Mouse (Mus musculus) heart, embryonic 10.5 days (tissue): ENCODE results near the gene Zpbp. TPM values are rescaled to one million over a fixed set of nuclear protein-coding genes. Genes with fewer than 3 reads are reported as not detected.

ENCODE experiments used
- DNase-seq: peaks from one replicate; pipeline ENCODE4 v3.0.0-alpha.2; 2017; ENCODE audit warnings: low spot score
- H3K27ac ChIP-seq: fragments of 300-500 bp; sonication (generic); 2 replicates; pipeline ENCODE4 v1.5.1; 2016; ENCODE audit warnings: mild to moderate bottlenecking
- H3K27me3 ChIP-seq: fragments of 300-500 bp; sonication (generic); 2 replicates; pipeline ENCODE4 v1.6.1; 2016; ENCODE audit warnings: mild to moderate bottlenecking; ENCODE audit not compliant: poor library complexity, insufficient read depth, severe bottlenecking
- H3K36me3 ChIP-seq: fragments of 300-500 bp; sonication (generic); 2 replicates; pipeline ENCODE4 v1.6.1; 2016; ENCODE audit warnings: mild to moderate bottlenecking, moderate library complexity
- H3K4me1 ChIP-seq: fragments of 300-500 bp; sonication (generic); 2 replicates; pipeline ENCODE4 v1.6.1; 2016; ENCODE audit warnings: mild to moderate bottlenecking
- H3K4me3 ChIP-seq: fragments of 300-500 bp; sonication (generic); 2 replicates; pipeline ENCODE4 v1.5.1; 2016; ENCODE audit warnings: mild to moderate bottlenecking, moderate library complexity
- H3K9me3 ChIP-seq: fragments of 300-500 bp; sonication (generic); 2 replicates; pipeline ENCODE4 v1.6.1; 2016; ENCODE audit warnings: mild to moderate bottlenecking, moderate library complexity
- WGBS: fragments of 180-500 bp; shearing (Covaris S2); methylation state at CpG from one replicate; pipeline ENCODE4 v1.1.7; 2016; 5-methylcytosine and 5-hydroxymethylcytosine counted together
- polyA plus RNA-seq: library from polyadenylated mRNA; unstranded; fragments of >200 nt; fragmentation: Nextera tagmentation; extraction: Ambion mirVana; gene quantifications from 2 replicates; pipeline ENCODE4 v1.2.1, GENCODE M21; 2016

Zpbp gene
- 0.60 and 0.65 TPM in 2 replicates for polyA plus RNA-seq

GRCm38 (mm10) chr11:11461635-11462560 lies at the start of gene Zpbp, which contains the start of gene Spata48:
TSS of gene Zpbp (minus strand) at chr11:11462408.
TSS of gene Spata48 (plus strand) at chr11:11462094.
- Histone ChIP-seq H3K27ac (peak within 1 kb of the TSS; percentile 95), H3K27me3 (no peaks in the 10 kb centered on the region), H3K4me1 (no peaks in the 10 kb centered on the region), H3K9me3 (no peaks in the 10 kb centered on the region), H3K4me3 (peak within 1 kb of the TSS; percentile 77), H3K36me3 (no peaks in the 10 kb centered on the region)
- DNase-seq, result peak; percentile 95
- WGBS, result 5% methylated on average over 66 of the region's 66 CpGs

DNA sequence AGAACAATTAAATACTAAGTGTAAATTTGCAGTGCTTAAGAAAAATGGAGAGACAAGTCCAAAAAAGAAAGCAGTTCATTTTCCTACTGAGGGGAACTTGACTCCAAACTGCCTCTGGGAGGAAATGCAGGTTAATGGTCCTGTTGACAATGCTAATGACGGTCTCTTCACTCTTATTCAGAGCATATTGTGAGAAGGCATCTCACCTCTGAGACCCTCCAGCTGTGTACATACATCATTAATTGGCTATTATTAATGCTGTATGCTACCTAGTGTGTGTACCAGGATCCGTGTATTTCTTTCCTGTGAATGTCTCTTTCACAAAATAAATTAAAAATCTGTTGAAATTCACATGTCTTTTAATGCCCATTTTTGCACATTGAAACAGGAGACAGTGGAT lies 47.2 kb upstream of the Zpbp start:
- DNase-seq, result no peak
- no peaks in the 10 kb centered on the region for H3K27me3 ChIP-seq
- H3K4me3 ChIP-seq, result no peak overlapping the region
- H3K36me3 ChIP-seq, result no peaks in the 10 kb centered on the region
- H3K9me3 ChIP-seq, result no peaks in the 10 kb centered on the region
- H3K4me1 ChIP-seq, result no peaks in the 10 kb centered on the region
- H3K27ac ChIP-seq, result no peak overlapping the region
- 63% methylated on average over 2 of the region's 2 CpGs for WGBS

DNA sequence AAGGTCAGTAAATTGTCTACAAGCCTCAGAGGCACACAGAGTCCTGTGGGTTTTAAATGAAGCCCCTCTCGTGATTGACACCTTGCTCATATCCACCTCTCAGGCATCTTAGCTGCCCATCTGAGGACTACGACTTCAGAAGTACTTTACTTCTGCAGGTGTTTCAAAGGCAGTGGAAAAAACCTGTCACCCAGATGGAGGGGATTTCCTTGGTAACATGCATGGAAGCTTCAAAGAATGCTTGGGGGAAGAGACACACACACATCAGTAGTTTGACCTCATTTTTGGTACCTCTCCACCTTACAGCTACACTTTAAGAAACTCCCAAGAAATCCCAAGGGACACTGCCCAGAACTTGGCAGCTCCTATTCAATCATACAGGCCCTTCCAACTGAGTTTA lies 44.0 kb upstream of the Zpbp start:
- DNase-seq, result no peak
- Histone ChIP-seq H3K27ac (no peak overlapping the region), H3K4me1 (no peaks in the 10 kb centered on the region), H3K4me3 (no peak overlapping the region), H3K9me3 (no peaks in the 10 kb centered on the region), H3K27me3 (no peaks in the 10 kb centered on the region), H3K36me3 (no peaks in the 10 kb centered on the region)
- 68% methylated on average over 2 of the region's 2 CpGs for WGBS

DNA sequence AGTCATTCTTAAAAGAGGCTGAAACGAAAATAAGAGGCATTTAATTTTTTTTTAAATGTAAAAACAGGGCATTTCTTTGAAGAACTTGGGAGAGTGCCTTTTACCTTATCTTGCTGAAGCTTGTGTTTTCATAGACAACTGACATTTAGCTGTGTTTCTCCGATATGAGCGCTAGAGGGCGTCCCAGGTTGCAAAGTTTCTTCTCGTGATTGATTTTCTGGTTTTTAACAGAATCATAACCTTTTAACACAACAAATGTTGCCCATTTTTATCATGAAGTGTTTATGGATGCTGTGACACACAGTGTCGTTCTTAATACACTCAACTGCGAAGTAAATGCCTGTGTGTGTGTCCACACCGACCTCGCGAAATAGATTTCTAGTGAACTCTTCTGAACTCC lies 37.7 kb upstream of the Zpbp start:
- H3K9me3 ChIP-seq, result no peaks in the 10 kb centered on the region
- no peak overlapping the region for H3K4me3 ChIP-seq
- H3K27ac ChIP-seq, result no peak overlapping the region
- 19% methylated on average over 10 of the region's 10 CpGs for WGBS
- no peaks in the 10 kb centered on the region for H3K27me3 ChIP-seq
- DNase-seq, result no peak
- no peaks in the 10 kb centered on the region for H3K4me1 ChIP-seq
- no peaks in the 10 kb centered on the region for H3K36me3 ChIP-seq

GRCm38 (mm10) chr11:11495697-11496096 lies 33.5 kb upstream of the Zpbp start:
- H3K27me3 ChIP-seq, result no peaks in the 10 kb centered on the region
- H3K36me3 ChIP-seq, result no peaks in the 10 kb centered on the region
- 89% methylated on average over 2 of the region's 2 CpGs for WGBS
- H3K4me3 ChIP-seq, result no peak overlapping the region
- H3K9me3 ChIP-seq, result no peaks in the 10 kb centered on the region
- no peak overlapping the region for H3K27ac ChIP-seq
- DNase-seq, result no peak
- H3K4me1 ChIP-seq, result no peaks in the 10 kb centered on the region

- H3K27ac ChIP-seq, result no peak overlapping the region
- no peaks in the 10 kb centered on the region for H3K9me3 ChIP-seq
- H3K4me3 ChIP-seq, result no peak overlapping the region
- H3K36me3 ChIP-seq, result no peaks in the 10 kb centered on the region
- 57% methylated on average over 5 of the region's 5 CpGs for WGBS
- no peak for DNase-seq
- no peaks in the 10 kb centered on the region for H3K4me1 ChIP-seq
- H3K27me3 ChIP-seq, result no peaks in the 10 kb centered on the region
These were observed 29.8 kb upstream of the Zpbp start for GRCm38 (mm10) chr11:11492044-11492443.

DNA sequence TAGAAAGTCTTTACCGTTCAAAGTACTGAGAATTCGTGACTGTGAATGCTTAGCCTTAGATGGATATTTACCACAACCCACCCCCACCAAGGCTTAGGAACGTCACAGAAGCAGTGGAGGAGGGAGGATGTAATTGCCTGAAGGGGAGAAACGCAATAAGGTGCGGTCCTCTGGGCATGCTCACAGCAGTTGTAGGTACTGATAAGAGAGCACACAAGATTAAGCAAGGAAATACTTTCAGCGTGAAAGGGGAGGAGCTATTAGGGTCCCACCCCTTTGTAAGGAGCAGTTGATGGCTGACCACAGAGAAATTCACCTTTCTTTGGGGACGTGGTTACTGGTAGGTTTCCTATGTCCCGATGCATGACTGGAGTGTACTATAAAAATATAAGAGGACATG lies 22.2 kb upstream of the Zpbp start:
- 40% methylated on average over 8 of the region's 8 CpGs for WGBS
- Histone ChIP-seq H3K9me3 (no peaks in the 10 kb centered on the region), H3K27ac (no peak overlapping the region), H3K27me3 (no peaks in the 10 kb centered on the region), H3K4me1 (no peaks in the 10 kb centered on the region), H3K4me3 (no peak overlapping the region), H3K36me3 (no peaks in the 10 kb centered on the region)
- no peak for DNase-seq

- H3K36me3 ChIP-seq, result no peaks in the 10 kb centered on the region
- DNase-seq, result no peak
- no peaks in the 10 kb centered on the region for H3K4me1 ChIP-seq
- no peak overlapping the region for H3K27ac ChIP-seq
- no peak overlapping the region for H3K4me3 ChIP-seq
- H3K27me3 ChIP-seq, result no peaks in the 10 kb centered on the region
- H3K9me3 ChIP-seq, result no peaks in the 10 kb centered on the region
These were observed 6.7 kb upstream of the Zpbp start for GRCm38 (mm10) chr11:11468924-11469323.

GRCm38 (mm10) chr11:11462561-11462890 lies 318 bp upstream of the Zpbp start:
- no peaks in the 10 kb centered on the region for H3K36me3 ChIP-seq
- H3K4me1 ChIP-seq, result no peaks in the 10 kb centered on the region
- H3K27me3 ChIP-seq, result no peaks in the 10 kb centered on the region
- WGBS, result 83% methylated on average over 5 of the region's 5 CpGs
- H3K9me3 ChIP-seq, result no peaks in the 10 kb centered on the region
- peak overlapping the region; percentile 77 for H3K4me3 ChIP-seq
- DNase-seq, result no peak
- peak overlapping the region; percentile 95 for H3K27ac ChIP-seq

DNA sequence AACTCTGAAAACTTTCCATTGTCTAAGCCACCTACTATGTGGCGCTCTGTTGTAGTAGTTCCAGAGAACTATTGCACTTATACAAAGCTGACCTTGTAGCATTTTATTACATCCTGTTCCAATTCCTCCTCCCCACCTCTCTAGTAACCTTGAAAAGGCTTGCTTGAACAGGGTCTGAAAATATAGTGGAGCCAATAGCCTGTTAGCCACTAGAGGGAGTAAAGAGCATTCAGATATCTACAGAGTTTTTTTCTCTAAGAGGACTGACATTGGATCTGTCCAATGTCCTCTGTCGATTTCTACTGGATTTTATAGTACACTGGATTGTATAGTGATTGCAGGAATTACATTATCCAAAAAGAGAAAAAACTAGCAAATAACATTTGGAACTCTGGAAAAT lies 7.2 kb downstream of the Zpbp start:
- Histone ChIP-seq H3K27ac (no peak overlapping the region), H3K4me1 (no peaks in the 10 kb centered on the region), H3K27me3 (no peaks in the 10 kb centered on the region), H3K36me3 (no peaks in the 10 kb centered on the region), H3K4me3 (no peak overlapping the region), H3K9me3 (no peaks in the 10 kb centered on the region)
- no peak for DNase-seq
- 23% methylated on average over 2 of the region's 2 CpGs for WGBS

- Histone ChIP-seq H3K9me3 (no peaks in the 10 kb centered on the region), H3K27me3 (no peaks in the 10 kb centered on the region), H3K4me1 (no peaks in the 10 kb centered on the region), H3K4me3 (no peak overlapping the region), H3K36me3 (no peaks in the 10 kb centered on the region), H3K27ac (no peak overlapping the region)
- 71% methylated on average over 2 of the region's 2 CpGs for WGBS
- no peak for DNase-seq
These were observed 44.9 kb downstream of the Zpbp start for GRCm38 (mm10) chr11:11417356-11417755.

- Histone ChIP-seq H3K4me3 (no peak overlapping the region), H3K9me3 (no peaks in the 10 kb centered on the region), H3K36me3 (no peaks in the 10 kb centered on the region), H3K27me3 (no peaks in the 10 kb centered on the region), H3K4me1 (no peaks in the 10 kb centered on the region), H3K27ac (no peak overlapping the region)
- no peak for DNase-seq
- 84% methylated on average over 5 of the region's 5 CpGs for WGBS
These were observed 48.0 kb downstream of the Zpbp start for GRCm38 (mm10) chr11:11414188-11414587.

GRCm38 (mm10) chr11:11394686-11395085 lies 67.5 kb downstream of the Zpbp start:
- WGBS, result 79% methylated on average over 5 of the region's 5 CpGs
- Histone ChIP-seq H3K36me3 (no peaks in the 10 kb centered on the region), H3K4me3 (no peak overlapping the region), H3K27ac (no peak overlapping the region), H3K9me3 (peaks cover 9% of the 10 kb centered on the region), H3K4me1 (no peaks in the 10 kb centered on the region), H3K27me3 (no peaks in the 10 kb centered on the region)
- no peak for DNase-seq

GRCm38 (mm10) chr11:11393164-11393563 lies 69.0 kb downstream of the Zpbp start:
- H3K4me3 ChIP-seq, result no peak overlapping the region
- no peak overlapping the region for H3K27ac ChIP-seq
- DNase-seq, result no peak
- no peaks in the 10 kb centered on the region for H3K27me3 ChIP-seq
- no peaks in the 10 kb centered on the region for H3K36me3 ChIP-seq
- peaks cover 9% of the 10 kb centered on the region for H3K9me3 ChIP-seq
- H3K4me1 ChIP-seq, result no peaks in the 10 kb centered on the region
- WGBS, result 86% methylated on average over 10 of the region's 10 CpGs
